Mouse (Mus musculus) G1E (cell line): ENCODE measurements at regions not wholly inside any gene's neighbourhood (a gene's known extent, or its start where the extent isn't known, plus 50 kb on each side); places are given as distances from the start of the nearest gene placed in this dataset.

Experiments used
- CTCF ChIP-seq: IDR thresholded peaks from 2 replicates; pipeline ENCODE4 v1.5.1; 2012; ENCODE audit warnings: low read depth, low read length, inconsistent platforms, mixed read lengths
- GATA1 ChIP-seq: IDR thresholded peaks from 2 replicates; pipeline ENCODE4 v1.6.1; 2012; ENCODE audit warnings: borderline replicate concordance, low read length, inconsistent platforms, mixed read lengths
- POLR2AphosphoS5 ChIP-seq: IDR thresholded peaks from 2 replicates; pipeline ENCODE4 v1.6.1; 2012; ENCODE audit warnings: low read depth, low read length, inconsistent platforms; ENCODE audit not compliant: insufficient replicate concordance
- TAL1 ChIP-seq: conservative IDR thresholded peaks from 2 replicates; pipeline ENCODE4 v1.6.1; 2012; ENCODE audit warnings: low read depth, low read length, inconsistent platforms, mixed read lengths

DNA sequence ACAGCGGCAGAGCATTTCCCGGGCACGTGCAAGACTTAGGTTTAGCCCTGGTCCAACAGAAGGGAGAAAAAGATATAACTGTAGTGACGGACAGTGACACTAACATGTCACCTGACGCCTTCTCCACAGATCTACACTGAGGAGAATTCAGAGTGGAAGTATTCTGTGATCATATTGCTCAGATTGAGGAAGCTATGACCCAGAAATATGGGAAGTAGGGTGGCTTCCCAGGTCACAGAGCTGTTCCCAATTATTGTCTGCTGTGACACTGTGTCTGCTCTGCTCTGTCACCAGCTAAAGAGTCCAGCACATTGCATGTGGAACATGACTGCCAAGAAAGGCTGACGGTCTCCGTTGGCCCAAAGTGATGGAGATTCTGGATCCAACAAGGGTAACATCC is 167.0 kb downstream of the Tomm20 start:
- TF ChIP-seq GATA1: no peak
- no peak for TF ChIP-seq CTCF
- no peak for TF ChIP-seq TAL1
- TF ChIP-seq POLR2AphosphoS5: no peak
